Mouse (Mus musculus): ENCODE data around the gene Sept1.

DNA sequence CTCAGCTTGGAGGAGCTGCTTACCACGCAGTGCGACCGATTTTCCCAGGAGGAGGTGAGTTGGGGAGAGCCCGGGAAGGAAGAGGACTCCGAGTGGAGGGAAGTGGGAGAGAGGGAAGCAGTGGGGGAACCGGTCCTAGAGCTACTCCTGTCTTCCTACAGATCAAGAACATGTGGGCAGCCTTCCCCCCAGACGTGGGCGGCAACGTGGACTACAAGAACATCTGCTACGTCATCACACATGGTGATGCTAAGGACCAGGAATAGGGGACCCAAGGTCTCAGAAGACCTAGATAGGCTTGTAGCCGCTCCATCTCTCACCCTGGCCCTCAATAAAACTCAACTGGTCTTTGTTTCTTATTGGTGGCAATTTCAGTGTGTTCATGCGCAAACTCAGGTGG is 19.0 kb downstream of the Sept1 start:
- TF ChIP-seq CTCF (IDR thresholded peaks at IDR 0.05; ENCODE audit: borderline replicate concordance, insufficient read depth, low read depth, low read length) (no peak), POLR2A (IDR thresholded peaks at IDR 0.05; ENCODE audit: borderline replicate concordance, insufficient read depth, low read length) (no peak)

Measured in cerebellum, adult 2 months (tissue).